Mouse (Mus musculus): ENCODE data around the gene Psmd13. TPM values are rescaled to one million over a fixed set of nuclear protein-coding genes. Genes with fewer than 3 reads are reported as not detected.

The Psmd13 gene
- polyA plus RNA-seq, 1 experiment from 2014 or later = 374 TPM

- DNase-seq (ENCODE audit: extremely low spot score, low spot score) = no peak
- 88% methylated on average over 10 of the region's 10 CpGs for WGBS
Measured at GRCm38 (mm10) chr7:140846676-140847075, 35.1 kb upstream of the Psmd13 start.

DNA sequence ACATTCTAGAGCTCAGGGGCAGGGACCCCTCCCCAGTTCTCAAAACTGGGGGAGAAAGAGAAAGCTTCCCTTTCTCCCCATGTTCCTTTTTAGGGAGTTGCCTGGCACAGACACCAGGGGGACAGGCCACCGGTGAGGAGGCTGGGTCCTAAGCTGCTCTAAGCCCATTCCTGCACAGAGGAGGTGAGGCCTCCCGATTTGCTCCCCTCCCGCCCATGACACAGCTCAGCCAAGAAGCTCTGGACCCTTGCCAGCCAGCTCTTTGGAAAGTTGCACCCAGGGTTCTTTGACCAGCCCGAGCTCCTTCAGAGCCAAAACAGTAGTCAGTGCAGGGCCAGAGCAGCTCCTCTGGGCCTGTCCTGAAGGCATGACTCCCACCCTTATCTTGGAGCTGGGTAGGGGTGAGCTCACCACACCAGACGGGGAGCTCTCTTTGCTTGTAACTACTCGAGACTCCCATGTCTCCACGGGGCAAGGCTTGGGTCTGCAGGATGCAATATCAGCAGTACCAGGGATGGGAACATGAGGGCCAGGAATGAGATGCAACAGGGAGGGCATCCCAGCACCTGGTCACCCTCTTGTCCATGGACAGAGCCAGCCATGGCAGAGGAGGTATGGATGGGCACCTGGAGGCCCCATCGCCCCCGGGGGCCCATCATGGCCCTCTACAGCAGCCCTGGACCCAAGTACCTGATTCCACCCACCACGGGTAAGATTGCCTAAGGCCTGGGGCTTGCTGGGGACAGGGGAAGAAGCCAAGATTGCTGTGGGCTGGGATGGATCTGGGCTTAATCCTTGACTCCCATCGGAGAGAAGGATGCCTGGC, 33.8 kb upstream of the Psmd13 start, which contains the start of gene Odf3:
TSS of gene Odf3 (plus strand) at position 51 of the 826 bp plus-strand sequence.
- Histone ChIP-seq H3K9me3 (no peaks in the 10 kb centered on the region), H3K27ac (no peak within 1 kb of the TSS), H3K36me3 (replicated peaks) (peaks cover 18% of the 10 kb centered on the region), H3K4me1 (peaks cover 6% of the 10 kb centered on the region), H3K4me3 (no peak within 1 kb of the TSS), H3K27me3 (ENCODE audit: poor library complexity, severe bottlenecking) (peaks cover 12% of the 10 kb centered on the region)
- DNase-seq (ENCODE audit: extremely low spot score, low spot score) = no peak
- 79% methylated on average over 11 of the region's 11 CpGs for WGBS

More at GRCm38 (mm10) chr7:140846676-140847075, 35.1 kb upstream of the Psmd13 start:
- Histone ChIP-seq H3K27me3 (ENCODE audit: poor library complexity, severe bottlenecking) (peaks cover 25% of the 10 kb centered on the region), H3K9me3 (no peaks in the 10 kb centered on the region), H3K4me1 (peaks cover 6% of the 10 kb centered on the region), H3K36me3 (replicated peaks) (peaks cover 5% of the 10 kb centered on the region), H3K4me3 (no peak overlapping the region), H3K27ac (no peak overlapping the region)

DNA sequence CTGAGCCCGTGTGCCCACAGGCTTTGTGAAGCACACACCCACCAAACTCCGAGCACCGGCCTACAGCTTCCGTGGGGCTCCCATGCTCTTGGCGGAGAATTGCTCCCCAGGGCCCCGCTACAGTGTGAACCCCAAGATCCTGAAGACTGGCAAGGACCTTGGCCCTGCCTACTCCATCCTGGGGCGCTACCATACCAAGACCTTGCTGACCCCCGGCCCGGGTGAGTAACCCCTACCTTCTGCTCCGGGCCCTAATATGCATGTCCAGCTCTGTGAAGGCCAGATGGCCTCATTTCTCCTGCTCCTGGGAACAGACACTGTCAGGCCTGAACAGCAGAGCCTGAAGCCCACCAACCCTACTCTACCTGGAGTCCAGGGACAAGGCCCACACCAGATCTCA, 33.2 kb upstream of the Psmd13 start:
- H3K9me3 ChIP-seq = no peaks in the 10 kb centered on the region
- peaks cover 6% of the 10 kb centered on the region for H3K4me1 ChIP-seq
- H3K4me3 ChIP-seq = no peak overlapping the region
- 92% methylated on average over 10 of the region's 10 CpGs for WGBS
- H3K27ac ChIP-seq = no peak overlapping the region
- DNase-seq (ENCODE audit: extremely low spot score, low spot score) = no peak
- peaks cover 6% of the 10 kb centered on the region; the same call in 1 of the 2 replicates for H3K27me3 ChIP-seq (ENCODE audit: poor library complexity, severe bottlenecking)
- H3K36me3 ChIP-seq (replicated peaks) = peaks cover 24% of the 10 kb centered on the region

DNA sequence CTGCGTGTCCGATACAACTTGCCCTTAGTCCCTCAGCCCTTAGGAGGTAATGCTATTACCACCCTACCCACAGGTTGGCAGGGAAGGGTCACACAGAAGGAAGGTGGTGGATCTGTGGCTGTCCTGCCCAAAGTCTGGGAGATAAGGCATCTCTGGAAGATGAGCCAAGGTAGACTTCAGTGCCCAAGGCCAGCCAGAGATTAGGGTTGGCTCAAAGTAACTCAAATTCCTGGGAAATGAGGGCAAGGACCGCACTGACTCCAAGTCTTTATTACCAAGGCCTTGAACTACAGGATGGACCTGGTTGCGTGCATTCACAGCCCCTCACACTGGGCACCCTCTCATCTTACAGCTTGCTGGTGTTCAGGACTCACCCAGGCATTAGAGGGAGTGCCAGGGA, 29.9 kb upstream of the Psmd13 start:
- no peak for DNase-seq (ENCODE audit: extremely low spot score, low spot score)
- no peak overlapping the region for H3K27ac ChIP-seq
- peaks cover 35% of the 10 kb centered on the region for H3K36me3 ChIP-seq (replicated peaks)
- no peaks in the 10 kb centered on the region for H3K9me3 ChIP-seq
- no peak overlapping the region for H3K4me3 ChIP-seq
- H3K27me3 ChIP-seq (ENCODE audit: poor library complexity, severe bottlenecking) = no peaks in the 10 kb centered on the region
- WGBS = 89% methylated on average over 4 of the region's 4 CpGs
- H3K4me1 ChIP-seq = peaks cover 12% of the 10 kb centered on the region

GRCm38 (mm10) chr7:140853386-140853785, 28.4 kb upstream of the Psmd13 start:
- 93% methylated on average over 9 of the region's 9 CpGs for WGBS
- no peak overlapping the region for H3K4me3 ChIP-seq
- H3K36me3 ChIP-seq (replicated peaks) = peaks cover 37% of the 10 kb centered on the region
- no peaks in the 10 kb centered on the region for H3K9me3 ChIP-seq
- peaks cover 23% of the 10 kb centered on the region for H3K4me1 ChIP-seq
- no peak overlapping the region for H3K27ac ChIP-seq
- H3K27me3 ChIP-seq (ENCODE audit: poor library complexity, severe bottlenecking) = no peaks in the 10 kb centered on the region
- no peak for DNase-seq (ENCODE audit: extremely low spot score, low spot score)

DNA sequence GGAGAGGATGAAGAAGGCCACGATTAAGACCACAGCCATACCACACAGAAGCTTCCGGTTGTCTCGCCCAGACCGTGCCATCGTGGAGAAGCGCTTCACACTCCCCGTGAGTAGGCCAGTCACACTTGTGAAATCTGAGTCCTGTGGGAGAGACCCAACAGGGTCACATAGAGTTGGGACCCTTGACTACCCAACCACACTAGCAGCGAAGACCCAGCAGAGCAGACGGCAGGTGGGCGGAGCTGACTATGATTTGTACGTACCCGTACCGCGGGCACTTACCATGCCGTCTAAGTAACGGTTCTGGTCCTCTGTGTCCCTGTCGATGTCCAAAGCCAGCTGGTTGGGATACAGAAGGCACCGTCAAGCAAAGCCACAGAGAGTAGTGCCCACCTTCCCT, 27.3 kb upstream of the Psmd13 start:
- no peak for DNase-seq (ENCODE audit: extremely low spot score, low spot score)
- Histone ChIP-seq H3K27me3 (ENCODE audit: poor library complexity, severe bottlenecking) (no peaks in the 10 kb centered on the region), H3K27ac (no peak overlapping the region), H3K4me3 (no peak overlapping the region; the same call in 1 of the 2 replicates), H3K36me3 (replicated peaks) (peaks cover 48% of the 10 kb centered on the region), H3K4me1 (peaks cover 32% of the 10 kb centered on the region), H3K9me3 (no peaks in the 10 kb centered on the region)
- WGBS = 96% methylated on average over 18 of the region's 18 CpGs

DNA sequence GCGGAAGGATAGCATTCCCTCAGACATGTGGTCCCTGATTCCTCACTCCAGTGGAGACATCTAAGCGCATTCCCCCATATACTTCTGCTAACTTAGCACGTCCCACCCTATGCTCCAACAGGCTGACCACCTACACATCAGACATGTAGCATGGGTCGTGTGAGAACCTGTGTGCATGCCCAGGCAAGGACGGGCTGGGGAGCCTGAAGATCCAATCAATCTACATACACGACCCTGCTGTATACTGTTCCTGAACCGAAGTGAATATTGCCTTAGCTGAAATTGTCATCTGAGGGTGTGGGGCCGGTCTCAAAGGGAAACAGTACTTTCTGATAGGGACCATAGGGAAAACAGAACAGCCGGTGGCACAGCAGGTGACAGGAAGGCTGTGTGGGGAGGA, 26.6 kb upstream of the Psmd13 start:
- DNase-seq (ENCODE audit: extremely low spot score, low spot score) = no peak
- Histone ChIP-seq H3K36me3 (replicated peaks) (peaks cover 55% of the 10 kb centered on the region), H3K4me1 (peaks cover 32% of the 10 kb centered on the region), H3K4me3 (peak overlapping the region; percentile 87), H3K27me3 (ENCODE audit: poor library complexity, severe bottlenecking) (no peaks in the 10 kb centered on the region), H3K9me3 (no peaks in the 10 kb centered on the region), H3K27ac (peak overlapping the region; percentile 89)
- 79% methylated on average over 9 of the region's 9 CpGs for WGBS

DNA sequence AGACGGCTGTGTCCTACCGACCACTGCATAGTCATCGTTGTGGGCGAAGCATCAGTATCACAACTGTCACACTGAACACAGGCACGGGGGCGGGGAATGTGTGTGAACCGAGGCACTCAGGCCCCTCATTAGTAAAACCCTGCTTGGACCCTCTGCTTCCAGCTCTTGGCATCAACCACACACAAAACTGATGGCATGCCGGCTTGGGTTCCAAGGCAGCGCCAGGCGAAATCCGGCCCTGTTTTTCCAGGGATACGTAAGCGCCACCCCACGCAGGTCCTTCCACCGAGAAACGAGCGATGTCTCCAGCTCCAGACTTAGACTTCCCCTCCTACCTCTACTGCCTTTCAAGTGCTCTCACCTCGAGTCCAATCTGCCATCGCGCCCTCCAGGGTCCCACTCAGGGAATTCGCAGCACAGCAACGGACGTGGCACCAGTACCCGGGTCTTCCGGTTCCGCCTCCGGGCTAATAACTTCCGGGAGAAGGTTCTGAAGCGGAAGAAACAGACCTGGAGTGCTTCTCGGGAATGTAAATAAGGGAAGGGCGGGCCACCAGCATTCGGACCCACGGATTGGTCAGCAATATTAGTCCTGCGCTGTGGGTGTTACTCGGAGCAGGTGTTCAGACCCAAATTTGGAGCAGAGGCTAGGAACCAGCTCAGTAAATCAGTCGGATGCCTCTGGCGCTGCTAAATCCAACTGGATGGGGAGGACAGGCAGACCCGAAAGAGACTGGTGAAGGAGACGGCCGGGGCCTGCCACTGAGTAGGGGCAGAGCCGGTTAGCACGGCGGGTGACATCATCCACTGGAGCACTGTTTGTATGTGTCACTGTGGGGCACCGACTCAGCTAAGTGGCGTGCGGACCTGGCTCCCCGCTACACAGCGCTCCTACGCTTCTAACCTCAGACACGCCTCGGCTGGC, 25.6 kb upstream of the Psmd13 start, which contains the start of gene Gm45785:
TSS of gene Gm45785 (minus strand) at position 472 of the 925 bp plus-strand sequence.
- Histone ChIP-seq H3K9me3 (no peaks in the 10 kb centered on the region), H3K4me1 (peaks cover 32% of the 10 kb centered on the region), H3K36me3 (replicated peaks) (peaks cover 64% of the 10 kb centered on the region), H3K4me3 (peak within 1 kb of the TSS; percentile 87), H3K27ac (peak within 1 kb of the TSS; percentile 89), H3K27me3 (ENCODE audit: poor library complexity, severe bottlenecking) (no peaks in the 10 kb centered on the region)
- peak; percentile 92 for DNase-seq (ENCODE audit: extremely low spot score, low spot score)
- WGBS = 2% methylated on average over 51 of the region's 51 CpGs

GRCm38 (mm10) chr7:140856785-140857549, 24.8 kb upstream of the Psmd13 start, which contains the start of gene Ric8a:
Gene Ric8a, plus strand, starts transcription at chr7:140856957.
- H3K4me3 ChIP-seq = peak within 1 kb of the TSS; percentile 87
- H3K9me3 ChIP-seq = no peaks in the 10 kb centered on the region
- H3K4me1 ChIP-seq = peaks cover 32% of the 10 kb centered on the region
- under 1% methylated on average over 50 of the region's 50 CpGs for WGBS
- peak within 1 kb of the TSS; percentile 89 for H3K27ac ChIP-seq
- DNase-seq (ENCODE audit: extremely low spot score, low spot score) = peak; percentile 77
- no peaks in the 10 kb centered on the region for H3K27me3 ChIP-seq (ENCODE audit: poor library complexity, severe bottlenecking)
- peaks cover 65% of the 10 kb centered on the region for H3K36me3 ChIP-seq (replicated peaks)

- Histone ChIP-seq H3K4me1 (peaks cover 32% of the 10 kb centered on the region), H3K4me3 (peak within 1 kb of the TSS; percentile 87), H3K27ac (peak within 1 kb of the TSS; percentile 89), H3K36me3 (replicated peaks) (peaks cover 65% of the 10 kb centered on the region), H3K27me3 (ENCODE audit: poor library complexity, severe bottlenecking) (no peaks in the 10 kb centered on the region), H3K9me3 (no peaks in the 10 kb centered on the region)
- DNase-seq (ENCODE audit: extremely low spot score, low spot score) = no peak
- 44% methylated on average over 40 of the region's 40 CpGs for WGBS
Measured at GRCm38 (mm10) chr7:140857550-140858505, 23.9 kb upstream of the Psmd13 start, which contains the start of gene Bet1l. Gene Bet1l, minus strand, starts transcription at chr7:140857577.

- DNase-seq (ENCODE audit: extremely low spot score, low spot score) = no peak
- no peaks in the 10 kb centered on the region for H3K27me3 ChIP-seq (ENCODE audit: poor library complexity, severe bottlenecking)
- H3K9me3 ChIP-seq = no peaks in the 10 kb centered on the region
- peak overlapping the region; percentile 87; the same call in 1 of the 2 replicates for H3K4me3 ChIP-seq
- peaks cover 32% of the 10 kb centered on the region for H3K4me1 ChIP-seq
- peaks cover 65% of the 10 kb centered on the region for H3K36me3 ChIP-seq (replicated peaks)
- WGBS = 92% methylated on average over 8 of the region's 8 CpGs
- no peak overlapping the region for H3K27ac ChIP-seq
Measured at GRCm38 (mm10) chr7:140858746-140859145, 23.0 kb upstream of the Psmd13 start.
